Mouse (Mus musculus) MEL (cell line): ENCODE results near the gene Prr14. TPM values are rescaled to one million over a fixed set of nuclear protein-coding genes. Genes with fewer than 3 reads are reported as not detected.

ENCODE experiments used
- DNase-seq: peaks from one replicate; pipeline ENCODE4 v3.0.0; 2011; ENCODE audit warnings: low read depth, low spot score
- H3K27ac ChIP-seq: 2 replicates; pipeline ENCODE4 v1.5.1; 2012; ENCODE audit warnings: low read depth, mild to moderate bottlenecking, control low read depth, low read length, moderate library complexity; ENCODE audit not compliant: control insufficient read depth
- H3K27me3 ChIP-seq, 2 experiments: fragments of 150-350 bp in 1 of 2; sonication (generic) in 1 of 2; 2 replicates each; pipeline ENCODE4 v1.6.1; 2012; ENCODE audit warnings: low read length in 2 of 2, mild to moderate bottlenecking in 2 of 2, improper control_type of control experiment in 1 of 2, moderate library complexity in 1 of 2; ENCODE audit not compliant: insufficient read depth in 2 of 2, control insufficient read depth in 1 of 2
- H3K36me3 ChIP-seq, 2 experiments: 2 replicates each; pipeline ENCODE4 v1.6.1; 2012 to 2014; ENCODE audit warnings: low read length in 2 of 2, improper control_type of control experiment in 1 of 2, inconsistent platforms in 1 of 2, mild to moderate bottlenecking in 1 of 2; ENCODE audit not compliant: insufficient read depth in 2 of 2, control insufficient read depth in 1 of 2
- H3K4me1 ChIP-seq, 2 experiments: fragments of 150-350 bp in 1 of 2; sonication (generic) in 1 of 2; 2 replicates each; pipeline ENCODE4 v1.6.1; 2012; ENCODE audit warnings: low read length in 2 of 2, improper control_type of control experiment in 1 of 2, mild to moderate bottlenecking in 1 of 2; ENCODE audit not compliant: insufficient read depth in 2 of 2, control insufficient read depth in 1 of 2
- H3K4me3 ChIP-seq, 2 experiments: fragments of 150-350 bp in 1 of 2; sonication (generic) in 1 of 2; 2 replicates each; pipeline ENCODE4 v1.5.1; 2012; ENCODE audit warnings: low read depth in 2 of 2, low read length in 2 of 2, mild to moderate bottlenecking in 2 of 2, moderate library complexity in 2 of 2, control low read depth in 1 of 2, improper control_type of control experiment in 1 of 2; ENCODE audit not compliant: control insufficient read depth in 1 of 2, insufficient read depth in 1 of 2
- H3K79me2 ChIP-seq: 2 replicates; pipeline ENCODE4 v1.6.1; 2012; ENCODE audit warnings: mild to moderate bottlenecking, low read length, moderate library complexity; ENCODE audit not compliant: control insufficient read depth, poor library complexity, insufficient read depth
- H3K9ac ChIP-seq: 2 replicates; pipeline ENCODE4 v1.6.1; 2012; ENCODE audit warnings: low read depth, mild to moderate bottlenecking, control low read depth, low read length, moderate library complexity; ENCODE audit not compliant: control insufficient read depth, poor library complexity, severe bottlenecking
- H3K9me3 ChIP-seq: fragments of 150-350 bp; sonication (generic); replicated peaks from 2 replicates; pipeline ENCODE4 v1.6.1; 2012; ENCODE audit warnings: mild to moderate bottlenecking, low read length, improper control_type of control experiment, moderate library complexity; ENCODE audit not compliant: insufficient read depth
- BHLHE40 ChIP-seq: IDR thresholded peaks from 2 replicates; pipeline ENCODE4 v1.6.1; 2012; ENCODE audit warnings: low read depth, mild to moderate bottlenecking, inconsistent platforms, low read length, improper control_type of control experiment, borderline replicate concordance
- CHD1 ChIP-seq: IDR thresholded peaks from 2 replicates; pipeline ENCODE4 v1.6.1; 2012; ENCODE audit warnings: low read depth, mild to moderate bottlenecking, inconsistent platforms, low read length, improper control_type of control experiment
- CTCF ChIP-seq, 3 experiments: IDR thresholded peaks in 2 of 3; conservative IDR thresholded peaks in 1 of 3; 2 replicates each; pipeline ENCODE4 v1.5.1; 2011 to 2012; ENCODE audit warnings: low read length in 3 of 3, low read depth in 2 of 3, mild to moderate bottlenecking in 2 of 3, improper control_type of control experiment in 1 of 3, inconsistent platforms in 1 of 3, mixed read lengths in 1 of 3, moderate library complexity in 1 of 3; ENCODE audit not compliant: control insufficient read depth in 1 of 3, insufficient read depth in 1 of 3, poor library complexity in 1 of 3, severe bottlenecking in 1 of 3
- E2F4 ChIP-seq: IDR thresholded peaks from 2 replicates; pipeline ENCODE4 v1.6.1; 2011; ENCODE audit warnings: low read depth, low read length, improper control_type of control experiment, borderline replicate concordance
- ELF1 ChIP-seq: IDR thresholded peaks from 2 replicates; pipeline ENCODE4 v1.6.1; 2014; ENCODE audit warnings: low read depth, mild to moderate bottlenecking, inconsistent platforms, low read length, improper control_type of control experiment, moderate library complexity
- EP300 ChIP-seq, 2 experiments: IDR thresholded peaks; 2 replicates each; pipeline ENCODE4 v1.6.1; 2011; ENCODE audit warnings: improper control_type of control experiment in 2 of 2, low read length in 2 of 2, low read depth in 1 of 2, mild to moderate bottlenecking in 1 of 2
- ETS1 ChIP-seq: IDR thresholded peaks from 2 replicates; pipeline ENCODE4 v1.6.1; 2012; ENCODE audit warnings: low read depth, mild to moderate bottlenecking, inconsistent platforms, low read length, improper control_type of control experiment, moderate library complexity
- GATA1 ChIP-seq: IDR thresholded peaks from 2 replicates; pipeline ENCODE4 v1.6.1; 2011; ENCODE audit warnings: low read depth, low read length, improper control_type of control experiment
- HCFC1 ChIP-seq: IDR thresholded peaks from 2 replicates; pipeline ENCODE4 v1.6.1; 2012; ENCODE audit warnings: low read depth, mild to moderate bottlenecking, inconsistent platforms, low read length, improper control_type of control experiment, moderate library complexity
- KAT2A ChIP-seq: conservative IDR thresholded peaks from 2 replicates; pipeline ENCODE4 v1.6.1; 2012; ENCODE audit warnings: low read depth, low read length, improper control_type of control experiment, inconsistent platforms
- MAX ChIP-seq: IDR thresholded peaks from 2 replicates; pipeline ENCODE4 v1.6.1; 2011; ENCODE audit warnings: low read length, improper control_type of control experiment
- MAZ ChIP-seq: IDR thresholded peaks from 2 replicates; pipeline ENCODE4 v1.6.1; 2012; ENCODE audit warnings: low read depth, mild to moderate bottlenecking, inconsistent platforms, low read length, improper control_type of control experiment
- MEF2A ChIP-seq: IDR thresholded peaks from 2 replicates; pipeline ENCODE4 v1.6.1; 2014; ENCODE audit warnings: low read depth, mild to moderate bottlenecking, inconsistent platforms, low read length, improper control_type of control experiment; ENCODE audit not compliant: poor library complexity, insufficient replicate concordance, severe bottlenecking; ENCODE audit errors: extremely low read depth
- MXI1 ChIP-seq: IDR thresholded peaks from 2 replicates; pipeline ENCODE4 v1.6.1; 2011; ENCODE audit warnings: mild to moderate bottlenecking, low read depth, low read length, improper control_type of control experiment
- MYB ChIP-seq: IDR thresholded peaks from 2 replicates; pipeline ENCODE4 v1.6.1; 2011; ENCODE audit warnings: mild to moderate bottlenecking, low read depth, low read length, improper control_type of control experiment
- MYC ChIP-seq: IDR thresholded peaks from 2 replicates; pipeline ENCODE4 v1.6.1; 2011; ENCODE audit warnings: low read depth, mild to moderate bottlenecking, low read length, improper control_type of control experiment, moderate library complexity
- NELFE ChIP-seq: IDR thresholded peaks from 2 replicates; pipeline ENCODE4 v1.6.1; 2011; ENCODE audit warnings: low read depth, low read length, improper control_type of control experiment
- POLR2A ChIP-seq, 2 experiments: IDR thresholded peaks; 2 replicates each; pipeline ENCODE4 v1.6.1; 2011 to 2012; ENCODE audit warnings: low read length in 2 of 2, mild to moderate bottlenecking in 2 of 2, control low read depth in 1 of 2, improper control_type of control experiment in 1 of 2, low read depth in 1 of 2, moderate library complexity in 1 of 2; ENCODE audit not compliant: control insufficient read depth in 1 of 2, insufficient read depth in 1 of 2, poor library complexity in 1 of 2
- POLR2AphosphoS2 ChIP-seq: IDR thresholded peaks from 2 replicates; pipeline ENCODE4 v1.6.1; 2011; ENCODE audit warnings: low read length, improper control_type of control experiment
- RCOR1 ChIP-seq: IDR thresholded peaks from 2 replicates; pipeline ENCODE4 v1.6.1; 2012; ENCODE audit warnings: low read depth, mild to moderate bottlenecking, inconsistent platforms, low read length, improper control_type of control experiment
- SIN3A ChIP-seq: IDR thresholded peaks from 2 replicates; pipeline ENCODE4 v1.6.1; 2012; ENCODE audit warnings: low read length, improper control_type of control experiment, inconsistent platforms
- SMC3 ChIP-seq: IDR thresholded peaks from 2 replicates; pipeline ENCODE4 v1.6.1; 2011; ENCODE audit warnings: low read depth, low read length, improper control_type of control experiment
- TAL1 ChIP-seq: IDR thresholded peaks from 2 replicates; pipeline ENCODE4 v1.6.1; 2012; ENCODE audit warnings: mild to moderate bottlenecking, inconsistent platforms, low read length, moderate library complexity, mixed read lengths
- TBP ChIP-seq: IDR thresholded peaks from 2 replicates; pipeline ENCODE4 v1.8.0; 2011; ENCODE audit warnings: low read depth, low read length, improper control_type of control experiment
- USF1 ChIP-seq: IDR thresholded peaks from 2 replicates; pipeline ENCODE4 v1.6.1; 2014; ENCODE audit warnings: low read depth, mild to moderate bottlenecking, inconsistent platforms, low read length, improper control_type of control experiment, moderate library complexity
- USF2 ChIP-seq, 2 experiments: IDR thresholded peaks; 2 replicates each; pipeline ENCODE4 v1.6.1; 2011 to 2012; ENCODE audit warnings: improper control_type of control experiment in 2 of 2, low read length in 2 of 2, borderline replicate concordance in 1 of 2, inconsistent platforms in 1 of 2, low read depth in 1 of 2, mild to moderate bottlenecking in 1 of 2; ENCODE audit not compliant: insufficient read depth in 1 of 2
- ZC3H11A ChIP-seq: IDR thresholded peaks from 2 replicates; pipeline ENCODE4 v1.6.1; 2012; ENCODE audit warnings: low read depth, mild to moderate bottlenecking, inconsistent platforms, low read length, improper control_type of control experiment
- ZMIZ1 ChIP-seq: IDR thresholded peaks from 2 replicates; pipeline ENCODE4 v1.6.1; 2012; ENCODE audit warnings: low read depth, mild to moderate bottlenecking, inconsistent platforms, low read length, improper control_type of control experiment, moderate library complexity
- ZNF384 ChIP-seq: IDR thresholded peaks from 2 replicates; pipeline ENCODE4 v1.6.1; 2012; ENCODE audit warnings: low read depth, mild to moderate bottlenecking, inconsistent platforms, low read length, improper control_type of control experiment
- polyA plus RNA-seq, 2 experiments: library from polyadenylated mRNA; stranded (reverse) in 1 of 2; unstranded in 1 of 2; fragments of >175 nt in 1 of 2; fragments of >200 nt in 1 of 2; gene quantifications; 2 replicates each; pipeline versions ENCODE4 v1.2.1 to v1.2.4; 2012; ENCODE audit warnings: low replicate concordance in 2 of 2, low read depth in 1 of 2; ENCODE audit not compliant: insufficient read length in 2 of 2, insufficient read depth in 1 of 2, missing spikeins in 1 of 2
- total RNA-seq: library from RNA; depleted of rRNA; stranded (reverse); fragments of 300-350 nt; gene quantifications from 2 replicates; pipeline ENCODE4 v1.2.3, GENCODE M21; 2012

Prr14 gene
- total and polyA plus RNA-seq, 3 experiments: 10.8 to 45.9 TPM; not detected in 1

DNA sequence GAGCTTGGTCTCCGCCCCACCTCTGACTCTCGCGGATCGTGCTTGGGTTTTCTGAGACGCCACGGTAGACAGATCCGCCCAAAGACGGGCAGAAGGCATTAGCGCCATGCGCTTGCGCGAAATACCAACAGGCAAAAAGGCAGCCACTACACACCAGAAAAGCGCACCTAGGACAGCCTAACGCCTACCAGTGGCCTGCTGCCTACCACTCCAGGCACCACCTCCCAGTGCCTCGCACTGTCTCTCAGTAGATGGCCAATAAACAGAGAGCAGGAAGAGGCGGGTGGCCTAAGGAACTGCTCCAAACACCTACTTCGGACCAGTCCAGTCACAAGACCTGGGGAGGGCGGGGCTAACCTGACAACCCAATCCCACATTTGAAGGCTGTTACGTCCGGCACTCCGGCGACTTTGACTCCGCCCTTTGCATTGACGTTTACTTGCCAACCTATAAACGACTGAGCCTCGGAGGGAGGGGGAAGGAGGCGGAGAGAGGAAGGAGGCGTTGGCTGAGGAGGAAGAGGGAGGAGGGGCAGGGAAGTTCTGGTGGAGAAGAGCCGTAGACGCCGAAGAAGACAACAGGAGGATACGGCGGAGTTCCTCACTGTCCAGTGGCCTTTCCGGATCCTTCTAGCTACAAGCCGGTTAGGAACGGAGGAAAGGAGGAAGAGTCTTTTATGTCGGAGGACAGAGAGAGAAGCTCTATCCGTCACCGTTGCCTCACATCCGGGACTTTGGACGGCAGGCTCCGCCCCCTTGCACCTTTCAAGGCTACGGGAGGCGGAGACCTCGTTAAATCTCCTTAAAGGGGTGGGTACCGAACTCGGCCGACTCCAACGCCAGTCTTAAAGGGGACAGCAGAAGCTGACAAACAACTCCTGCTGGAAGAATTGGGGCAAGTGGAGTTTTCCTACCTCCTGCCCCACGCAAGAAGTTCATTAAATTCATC is 18.6 kb downstream of the Prr14 start (continued):
- TF ChIP-seq POLR2A (IDR thresholded peaks at IDR 0.05; ENCODE audit: control insufficient read depth in 1 of 2, insufficient read depth in 1 of 2, low read depth in 1 of 2, low read length in 2 of 2, poor library complexity in 1 of 2) (peak; percentile 51 to 71; a peak in 2 of 4 replicates), MAX (peak; percentile 76), SMC3 (no peak), POLR2AphosphoS2 (peak; percentile 78), MAZ (peak; percentile 90), MEF2A (peak; percentile 36; the same call in 1 of the 2 replicates), ZNF384 (no peak), NELFE (peak; percentile 61), CHD1 (no peak), MYB (peak; percentile 60), TAL1 (no peak), CTCF (IDR thresholded peaks at IDR 0.05 in 2 of 3, conservative IDR thresholded peaks at IDR 0.05 in 1 of 3; ENCODE audit: control insufficient read depth in 1 of 3, insufficient read depth in 1 of 3, low read depth in 2 of 3, low read length in 3 of 3, poor library complexity in 1 of 3, severe bottlenecking in 1 of 3) (no peak; a peak in 1 of 6 replicates), TBP (no peak), E2F4 (no peak), GATA1 (no peak)
- TF ChIP-seq, all 39 proteins: peak for 22

- Histone ChIP-seq H3K27me3 (no peaks in the 10 kb centered on the region), H3K9ac (peak within 1 kb of the TSS; percentile 84), H3K79me2 (peaks cover 26% of the 10 kb centered on the region), H3K27ac (peak within 1 kb of the TSS; percentile 93), H3K4me3 (peak within 1 kb of the TSS; percentile 73 to 84), H3K36me3 (peaks cover 3 to 13% of the 10 kb centered on the region in 2 experiments), H3K9me3 (no peaks in the 10 kb centered on the region), H3K4me1 (peaks cover 0 to 15% of the 10 kb centered on the region in 2 experiments; a peak in 3 of 4 replicates)
- peak; percentile 98 for DNase-seq
- peak; percentile 73; the same call in 1 of the 2 replicates for TF ChIP-seq HCFC1
- TF ChIP-seq ELF1: peak; percentile 40; the same call in 1 of the 2 replicates
- no peak for TF ChIP-seq BHLHE40
- 0 out of 4 replicates have a peak, but pooled peaks of 1 of the 2 experiments have one; percentile 15 for TF ChIP-seq USF2 (IDR thresholded peaks at IDR 0.05; ENCODE audit: borderline replicate concordance in 1 of 2, insufficient read depth in 1 of 2, low read depth in 1 of 2, low read length in 2 of 2)
- no peak; the same call in 1 of the 2 replicates for TF ChIP-seq MAZ
- TF ChIP-seq ZC3H11A: no peak
- no peak for TF ChIP-seq KAT2A
- no peak for TF ChIP-seq ZMIZ1
- no peak for TF ChIP-seq RCOR1
- TF ChIP-seq NELFE: no peak
- TF ChIP-seq ETS1: no peak
- TF ChIP-seq SIN3A: peak; percentile 74; the same call in 1 of the 2 replicates
- TF ChIP-seq CTCF (IDR thresholded peaks at IDR 0.05 in 2 of 3, conservative IDR thresholded peaks at IDR 0.05 in 1 of 3; ENCODE audit: control insufficient read depth in 1 of 3, insufficient read depth in 1 of 3, low read depth in 2 of 3, low read length in 3 of 3, poor library complexity in 1 of 3, severe bottlenecking in 1 of 3): no peak
- TF ChIP-seq EP300 (IDR thresholded peaks at IDR 0.05; ENCODE audit: low read depth in 1 of 2, low read length in 2 of 2): 0 out of 4 replicates have a peak, but pooled peaks of 1 of the 2 experiments have one; percentile 24
- TF ChIP-seq GATA1: no peak
- TF ChIP-seq MYC: 0 out of 2 replicates have a peak, but pooled peaks have one; percentile 24
- TF ChIP-seq USF1: no peak
- TF ChIP-seq MEF2A: no peak
- no peak for TF ChIP-seq ZNF384
- TF ChIP-seq TAL1: no peak
- no peak for TF ChIP-seq MAX
- no peak; the same call in 1 of the 2 replicates for TF ChIP-seq MXI1
Observed at GRCm38 (mm10) chr7:127478635-127479317, 19.4 kb downstream of the Prr14 start, which contains the start of gene Fbrs. Gene Fbrs, plus strand, starts transcription at chr7:127479199.
